Mouse (Mus musculus) bone marrow macrophage, adult 2 months (primary cell): Measurements from ENCODE around the gene Gm13290.
"Not testable (repeated sequence)": the region's sequence is repeated elsewhere in the genome, so short reads cannot be mapped to it uniquely, and the experiment has no call there.

Experiments used
- CTCF ChIP-seq: IDR thresholded peaks from 2 replicates; pipeline ENCODE4 v1.5.1; 2012; ENCODE audit warnings: low read depth, mild to moderate bottlenecking, low read length, moderate library complexity
- POLR2A ChIP-seq: IDR thresholded peaks from 2 replicates; pipeline ENCODE4 v1.6.1; 2012; ENCODE audit warnings: mild to moderate bottlenecking, low read depth, low read length, borderline replicate concordance

DNA sequence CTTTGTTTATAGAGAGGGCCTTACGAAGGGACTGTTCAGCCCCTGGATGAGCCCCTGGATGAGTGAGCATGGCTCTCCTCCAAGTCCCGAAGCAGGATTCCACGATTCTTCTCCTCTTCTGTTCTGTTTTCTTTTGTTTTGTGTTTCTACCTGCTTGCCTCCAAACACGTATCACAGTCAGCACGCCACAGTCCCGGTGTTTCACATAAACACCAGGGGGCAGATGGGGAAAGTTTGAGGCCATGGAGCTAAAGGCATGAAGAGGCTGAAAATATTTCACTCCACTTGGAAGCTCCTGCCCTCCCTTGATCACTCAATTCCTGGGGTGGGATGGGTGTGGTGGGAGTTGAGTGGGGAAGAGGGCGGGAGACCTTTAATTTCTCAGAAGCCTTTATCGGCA is 11.9 kb upstream of the Gm13290 start:
- not testable (repeated sequence) for TF ChIP-seq POLR2A, CTCF
